Mouse (Mus musculus) kidney, postnatal 36 days (tissue): ENCODE measurements around the gene Chrne.

Source experiments
- DNase-seq, 2 experiments: peaks; one replicate each; pipeline ENCODE4 v3.0.0; 2021 to 2022; ENCODE audit warnings: mixed read lengths in 2 of 2

Gene Chrne

DNA sequence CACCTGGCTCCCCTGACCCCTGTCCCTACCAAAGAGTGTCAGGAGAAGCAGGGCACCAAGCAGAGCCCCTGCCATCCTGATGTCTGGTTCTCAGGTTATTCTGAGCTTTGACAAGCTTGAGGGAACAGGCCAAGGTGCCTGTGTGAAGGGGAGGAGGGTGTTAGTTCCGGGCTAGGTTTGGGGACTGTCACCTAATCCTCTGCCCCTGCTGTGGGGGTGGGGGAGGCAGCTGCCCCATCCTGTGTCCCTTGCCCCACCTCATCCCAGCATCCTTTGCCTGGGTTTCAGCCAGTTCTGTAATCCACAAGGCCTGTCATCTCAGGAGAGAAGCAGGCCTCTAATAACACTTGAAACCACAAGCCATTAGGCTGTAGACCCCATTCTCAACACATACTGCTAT is at the start of gene Chrne:
Chrne (minus strand) TSS at position 116 of the 400 bp plus-strand sequence.
- no peak for DNase-seq

DNA sequence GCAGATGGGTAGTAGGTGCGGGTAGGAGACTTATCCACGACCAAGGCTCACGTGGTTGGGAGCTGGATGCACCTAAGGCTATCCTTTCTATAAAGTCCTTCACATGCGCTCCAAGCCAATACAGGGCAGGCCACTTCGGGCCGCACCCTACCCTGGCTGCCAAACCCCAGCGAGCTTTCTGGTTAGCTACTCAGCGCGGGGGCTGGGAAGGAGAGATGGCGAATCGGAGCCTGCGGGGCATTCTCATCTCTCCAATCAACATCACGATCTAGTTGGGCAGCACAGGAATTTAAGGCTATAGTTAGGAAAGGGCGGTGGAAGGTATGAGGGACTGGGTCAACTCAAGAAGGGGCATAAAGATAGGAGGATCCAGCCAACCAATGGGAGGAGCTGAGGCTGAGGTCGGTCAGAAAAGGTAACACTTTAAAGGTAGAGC is 49.3 kb upstream of the Chrne start:
- peak in 1 of 2 experiments; percentile 82 for DNase-seq

DNA sequence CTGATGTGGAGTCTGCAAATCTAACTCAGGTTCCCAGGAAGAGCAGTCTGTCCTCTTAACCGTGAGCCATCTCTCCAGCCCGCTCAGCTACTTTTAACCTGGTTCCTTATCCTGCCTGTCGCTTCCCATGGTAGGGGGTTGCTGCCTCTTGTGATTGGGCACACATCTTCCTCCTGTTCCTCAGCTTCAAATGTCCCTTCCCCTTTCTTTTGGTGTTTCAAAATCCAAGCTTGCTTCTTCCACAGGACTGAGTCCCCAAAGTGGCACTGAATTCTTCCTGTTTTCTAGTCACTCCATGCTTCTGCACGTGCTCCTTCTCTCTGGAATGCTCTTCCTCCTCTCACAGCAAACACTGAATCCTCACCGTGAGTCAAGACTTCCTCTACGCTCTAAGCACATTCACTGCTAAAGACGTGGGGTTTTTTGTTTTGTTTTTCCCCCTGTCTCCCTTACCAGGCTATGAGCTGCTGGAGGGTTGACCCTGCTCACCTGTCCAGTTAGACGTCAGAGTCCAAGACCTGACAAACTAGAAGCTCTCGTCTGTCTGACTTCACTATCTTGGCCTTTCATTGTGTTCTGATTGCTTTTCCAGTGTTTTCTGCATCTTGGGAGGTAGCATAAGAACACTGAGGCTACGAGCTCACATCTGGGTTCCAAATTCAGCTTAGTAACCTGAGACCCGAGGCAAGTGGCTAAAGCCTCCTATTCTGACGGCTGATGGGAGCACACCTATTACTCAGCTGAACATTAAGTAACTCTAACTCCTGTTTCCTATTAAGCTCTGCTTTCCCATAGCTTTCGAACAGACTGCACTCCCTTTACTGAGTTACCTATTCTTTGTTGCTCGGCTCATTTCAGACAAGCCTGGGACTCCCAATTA is 48.5 kb upstream of the Chrne start:
- no peak for DNase-seq

DNA sequence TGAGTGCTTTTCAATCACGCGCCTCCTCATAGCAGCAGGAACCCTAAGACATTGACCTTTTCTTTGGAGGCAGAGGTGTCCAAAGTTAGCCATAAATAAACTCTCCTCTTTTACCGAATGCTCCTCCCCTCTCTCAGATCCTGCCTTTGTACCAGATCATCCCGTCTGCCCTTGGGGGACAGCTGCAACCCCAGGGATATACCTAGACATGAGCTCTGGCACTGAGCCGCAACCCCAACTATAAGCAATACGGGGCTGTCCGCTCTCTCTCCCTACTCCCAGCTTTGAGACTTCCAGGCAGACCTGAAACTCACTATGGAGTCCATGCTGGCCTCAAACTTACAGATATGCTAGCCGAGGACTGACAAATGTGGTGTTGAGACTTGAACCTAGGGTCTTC is 47.7 kb upstream of the Chrne start:
- no peak for DNase-seq

DNA sequence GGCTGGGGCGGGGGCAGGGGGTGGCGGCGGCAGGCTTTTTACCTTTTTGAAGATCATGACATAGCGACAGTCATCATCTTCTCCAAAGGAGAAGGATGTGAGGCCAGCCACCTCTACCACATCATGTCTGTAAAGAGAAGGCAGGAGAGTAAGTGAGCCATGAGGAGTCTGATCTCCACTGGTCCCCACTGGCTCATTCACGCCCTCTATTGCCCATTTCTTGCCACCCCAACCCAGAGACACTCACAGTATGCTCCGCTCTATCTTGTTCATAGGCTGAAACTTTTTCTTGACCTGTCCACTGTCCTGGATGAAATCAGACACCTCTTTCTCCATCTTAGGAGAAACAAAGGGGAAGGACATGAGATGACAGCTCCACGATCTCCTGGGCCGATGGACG is 45.7 kb upstream of the Chrne start:
- DNase-seq, result no peak

DNA sequence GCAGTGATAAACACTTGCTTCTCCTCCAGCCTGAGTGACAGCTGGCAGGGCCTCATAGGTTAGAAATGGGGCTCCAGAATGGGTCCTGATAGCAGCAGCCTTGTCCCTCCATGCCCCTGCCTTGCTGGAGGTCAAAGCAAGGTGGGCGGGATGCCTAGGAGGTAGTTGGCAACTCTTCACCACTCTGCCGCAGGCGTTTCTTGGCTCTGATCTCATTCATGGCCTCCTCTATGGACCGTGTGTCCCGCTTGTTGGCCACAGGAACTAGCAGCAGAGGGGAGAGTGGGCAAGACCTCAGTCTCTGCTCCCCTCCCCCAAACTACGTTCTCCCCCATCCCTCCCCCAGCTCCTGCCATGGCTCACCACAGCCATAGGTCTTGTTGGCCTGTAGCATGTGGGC is 44.9 kb upstream of the Chrne start:
- no peak for DNase-seq

DNA sequence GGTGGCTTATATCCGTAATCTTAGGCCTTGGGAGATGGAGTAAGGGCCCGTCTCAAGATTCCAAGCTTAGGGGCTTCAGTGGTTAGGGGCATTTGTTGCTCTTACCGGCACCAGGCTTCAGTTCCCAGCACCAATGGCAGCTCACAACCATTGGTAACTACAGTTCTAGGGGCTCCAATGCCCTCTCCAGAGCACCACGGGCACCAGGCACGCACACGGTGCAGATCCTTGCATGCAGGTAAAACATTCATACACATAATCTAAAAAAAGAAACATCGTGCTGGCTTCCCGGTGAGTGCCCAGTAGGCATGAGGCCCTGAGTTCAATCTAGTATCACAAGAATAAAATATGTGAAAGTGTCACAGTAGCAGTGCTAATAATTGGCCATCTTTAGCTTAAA is 44.1 kb upstream of the Chrne start:
- DNase-seq, result no peak

DNA sequence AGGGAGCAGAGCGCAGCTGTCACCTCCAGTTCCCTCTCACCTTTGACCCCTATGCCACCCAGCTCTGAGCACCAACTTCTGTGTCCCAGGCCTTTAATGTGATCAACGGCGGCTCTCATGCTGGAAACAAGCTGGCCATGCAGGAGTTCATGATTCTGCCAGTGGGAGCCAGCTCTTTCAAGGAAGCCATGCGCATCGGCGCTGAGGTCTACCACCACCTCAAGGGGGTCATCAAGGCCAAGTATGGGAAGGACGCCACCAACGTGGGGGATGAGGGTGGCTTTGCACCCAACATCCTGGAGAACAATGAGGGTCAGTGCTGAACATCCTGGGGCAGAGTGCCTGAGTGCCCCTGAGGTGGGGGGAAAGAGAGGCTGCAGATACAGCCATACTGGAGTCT is 41.6 kb upstream of the Chrne start:
- no peak for DNase-seq

DNA sequence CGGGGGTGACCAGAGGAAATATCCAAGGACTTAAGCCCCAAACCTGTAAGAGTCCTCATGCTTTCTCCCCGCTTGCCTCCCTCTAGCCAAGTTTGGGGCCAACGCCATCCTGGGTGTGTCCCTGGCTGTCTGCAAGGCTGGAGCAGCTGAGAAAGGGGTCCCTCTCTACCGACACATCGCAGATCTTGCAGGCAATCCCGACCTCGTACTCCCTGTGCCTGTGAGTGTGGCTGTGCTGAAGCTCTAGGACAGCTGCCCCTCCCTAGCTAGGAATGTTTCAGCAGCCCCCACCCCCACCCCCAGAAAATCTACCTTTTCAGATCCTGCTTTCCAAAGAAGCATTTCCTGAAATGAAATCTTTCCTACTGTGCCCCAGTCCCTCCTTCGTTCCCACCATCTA is 39.9 kb upstream of the Chrne start:
- DNase-seq, result no peak

DNA sequence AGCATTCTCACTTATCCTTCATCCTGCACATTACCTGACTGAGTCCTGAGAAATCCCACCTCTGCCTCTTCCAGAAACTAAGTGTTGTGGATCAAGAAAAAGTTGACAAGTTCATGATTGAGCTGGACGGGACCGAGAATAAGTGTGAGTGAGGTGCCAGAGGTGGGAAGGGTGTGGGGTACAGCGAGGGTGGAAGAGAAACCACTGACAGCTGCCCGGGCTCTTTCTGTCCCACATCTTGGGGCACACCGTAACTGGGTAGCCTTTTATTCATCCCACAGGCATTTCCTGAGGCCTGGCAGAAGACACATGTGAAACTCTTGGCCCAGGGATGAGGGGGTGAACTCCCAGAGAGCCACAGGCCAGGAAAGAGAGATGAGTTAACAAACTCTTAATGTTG is 39.5 kb upstream of the Chrne start:
- no peak for DNase-seq

DNA sequence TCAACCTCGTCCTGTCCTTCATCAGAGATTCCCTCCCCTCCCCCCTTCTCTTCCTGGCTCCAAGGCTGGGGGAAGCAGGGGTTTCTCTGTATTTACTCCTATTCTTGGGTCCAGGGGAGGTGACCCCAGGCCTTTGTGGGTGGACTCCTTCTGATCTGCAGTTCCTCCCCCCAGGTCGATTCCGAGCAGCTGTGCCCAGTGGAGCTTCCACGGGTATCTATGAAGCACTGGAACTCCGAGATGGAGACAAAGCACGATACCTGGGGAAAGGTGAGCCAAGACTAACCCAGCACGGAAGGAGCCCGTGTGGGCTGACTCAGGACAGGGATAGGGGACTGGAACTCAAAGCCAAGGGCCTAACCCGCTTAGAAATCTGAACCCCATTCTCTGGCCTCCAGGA is 39.0 kb upstream of the Chrne start:
- DNase-seq, result no peak

DNA sequence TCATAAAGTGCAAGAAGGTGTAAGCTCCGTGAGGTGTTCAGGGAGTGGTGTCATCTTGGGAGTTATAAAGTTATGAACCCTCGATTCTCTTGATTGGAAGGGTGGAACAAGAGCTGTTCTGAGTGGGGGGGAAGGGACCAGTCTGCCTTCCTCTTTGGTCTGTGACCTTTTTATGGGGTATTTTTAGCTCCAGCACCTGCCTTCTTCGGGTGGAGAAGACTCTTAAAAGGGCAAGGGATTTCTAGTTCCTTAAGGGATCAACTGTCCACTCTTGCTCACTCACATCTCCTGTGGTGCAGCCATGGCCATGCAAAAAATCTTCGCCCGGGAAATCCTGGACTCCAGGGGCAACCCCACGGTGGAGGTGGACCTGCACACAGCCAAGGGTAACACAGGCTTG is 38.6 kb upstream of the Chrne start:
- DNase-seq, result no peak

DNA sequence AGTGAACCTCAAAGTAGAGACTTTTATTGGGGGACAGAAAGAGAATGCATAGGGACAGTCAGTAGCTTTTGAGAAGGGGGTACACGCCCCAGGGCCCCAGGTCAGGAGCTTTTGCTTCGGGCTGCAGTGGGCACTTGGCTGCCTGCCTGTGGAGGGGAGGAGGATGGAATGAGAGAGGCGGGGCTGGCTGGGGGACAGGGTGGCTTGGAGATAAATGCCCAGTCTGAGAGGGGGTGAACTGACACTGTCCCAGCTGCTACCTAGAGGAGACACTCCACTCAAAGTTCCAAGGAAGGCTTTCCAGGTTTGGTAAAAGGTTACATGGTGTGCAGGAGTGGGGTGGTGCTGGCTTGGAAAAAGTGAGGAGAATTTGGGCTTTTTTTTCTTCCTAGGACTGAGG is 37.9 kb upstream of the Chrne start, which contains the start of gene Eno3:
Eno3 (plus strand) TSS at position 239 of the 400 bp plus-strand sequence.
- no peak for DNase-seq

DNA sequence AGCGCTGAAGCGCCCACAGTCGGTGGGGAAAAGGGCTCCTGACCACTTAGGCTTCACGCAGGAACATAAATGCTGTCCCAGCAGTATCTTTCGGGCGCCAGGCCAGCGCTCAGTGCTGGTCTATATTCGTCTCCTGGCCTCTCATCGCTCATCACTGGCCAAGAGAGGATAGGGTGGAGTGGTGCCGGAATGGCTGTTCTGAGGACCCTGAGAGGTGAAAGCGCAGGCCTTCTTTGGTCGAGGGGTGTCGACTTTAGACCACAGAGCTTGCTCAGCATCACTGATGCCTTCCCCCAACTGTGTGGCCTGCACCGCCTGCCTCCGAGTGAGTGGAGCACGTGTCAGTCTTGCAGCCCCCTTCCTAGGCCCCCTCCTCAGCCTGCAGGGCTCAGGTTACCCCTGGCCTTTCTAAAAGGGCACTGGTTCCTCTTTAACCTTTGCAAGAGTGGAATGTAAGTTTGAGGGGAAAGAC is 37.5 kb upstream of the Chrne start:
- DNase-seq, result peak; percentile 35 to 69

DNA sequence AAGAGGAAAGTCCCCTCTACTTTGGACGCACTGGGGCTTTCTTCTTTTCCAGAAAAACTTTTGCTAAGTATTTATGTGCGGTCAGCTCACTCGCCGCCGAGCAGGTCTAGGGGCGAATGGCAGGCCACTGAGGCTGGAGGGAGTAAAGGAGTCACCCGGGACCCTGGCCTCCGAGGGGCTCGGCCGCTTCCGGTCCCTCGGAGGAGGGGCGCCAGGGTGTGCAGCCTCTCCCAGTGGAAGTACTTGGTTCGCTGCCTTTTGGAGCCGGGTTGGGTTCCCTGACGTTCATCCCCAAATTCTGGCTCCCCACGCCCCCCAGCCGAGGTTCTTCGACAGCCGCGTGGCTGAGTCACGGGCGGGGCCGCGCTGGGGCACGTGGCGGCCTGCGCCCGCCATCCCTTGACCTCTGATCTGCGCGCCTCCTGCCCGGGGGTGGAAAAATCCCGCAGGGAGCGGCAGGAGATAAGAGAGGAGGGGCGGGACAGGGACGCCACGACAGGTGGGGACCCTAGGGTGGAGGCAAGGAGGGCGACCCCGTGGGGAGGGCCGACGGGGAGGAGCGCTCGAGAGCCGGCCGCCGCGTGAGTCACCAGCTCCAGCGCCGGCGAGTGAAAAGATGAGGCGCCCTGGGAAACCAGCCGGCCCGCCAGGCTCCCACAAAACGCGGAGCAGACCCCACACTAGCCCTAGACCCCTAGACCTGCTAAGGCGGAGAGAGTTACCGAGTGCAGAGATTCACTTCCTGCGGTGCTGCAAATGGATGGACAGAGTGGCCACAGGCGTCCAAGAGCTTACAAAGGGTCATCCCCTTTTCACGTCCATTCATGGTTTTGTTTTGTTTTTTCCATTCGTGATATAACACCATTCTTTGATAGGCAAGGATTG is 36.8 kb upstream of the Chrne start:
- peak; percentile 26 to 70 for DNase-seq

DNA sequence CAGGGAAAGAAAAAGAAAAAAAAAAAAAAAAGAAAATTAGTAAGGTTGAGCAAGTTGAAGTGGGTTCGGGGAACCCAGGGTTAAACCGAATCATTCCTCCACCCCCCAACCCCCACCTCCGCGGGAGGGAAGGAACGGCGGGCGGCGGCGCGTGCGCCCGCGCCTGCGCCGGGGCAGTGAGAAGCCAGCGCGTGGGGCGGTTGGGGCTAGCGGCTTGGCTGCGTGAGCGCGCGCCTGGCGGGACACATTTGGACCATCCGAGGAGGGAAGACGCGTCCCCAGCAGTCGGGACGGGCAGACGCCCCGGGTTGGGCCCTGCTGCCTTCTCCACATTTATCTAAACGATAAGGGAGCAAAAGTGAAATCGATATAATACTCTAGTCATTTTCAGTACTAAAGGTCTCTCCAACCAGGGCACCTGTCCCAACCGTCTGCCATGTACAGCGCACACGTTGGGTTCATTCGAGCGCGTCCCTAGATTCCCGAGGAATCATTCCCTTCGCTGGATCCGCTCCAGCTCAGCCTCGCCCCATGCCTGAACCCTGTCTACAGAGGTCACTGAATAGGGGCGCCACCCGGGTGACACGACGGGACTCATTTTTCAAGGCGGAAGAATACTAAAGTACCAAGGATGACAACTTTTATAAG is 36.0 kb upstream of the Chrne start:
- peak; percentile 81 to 91 for DNase-seq

DNA sequence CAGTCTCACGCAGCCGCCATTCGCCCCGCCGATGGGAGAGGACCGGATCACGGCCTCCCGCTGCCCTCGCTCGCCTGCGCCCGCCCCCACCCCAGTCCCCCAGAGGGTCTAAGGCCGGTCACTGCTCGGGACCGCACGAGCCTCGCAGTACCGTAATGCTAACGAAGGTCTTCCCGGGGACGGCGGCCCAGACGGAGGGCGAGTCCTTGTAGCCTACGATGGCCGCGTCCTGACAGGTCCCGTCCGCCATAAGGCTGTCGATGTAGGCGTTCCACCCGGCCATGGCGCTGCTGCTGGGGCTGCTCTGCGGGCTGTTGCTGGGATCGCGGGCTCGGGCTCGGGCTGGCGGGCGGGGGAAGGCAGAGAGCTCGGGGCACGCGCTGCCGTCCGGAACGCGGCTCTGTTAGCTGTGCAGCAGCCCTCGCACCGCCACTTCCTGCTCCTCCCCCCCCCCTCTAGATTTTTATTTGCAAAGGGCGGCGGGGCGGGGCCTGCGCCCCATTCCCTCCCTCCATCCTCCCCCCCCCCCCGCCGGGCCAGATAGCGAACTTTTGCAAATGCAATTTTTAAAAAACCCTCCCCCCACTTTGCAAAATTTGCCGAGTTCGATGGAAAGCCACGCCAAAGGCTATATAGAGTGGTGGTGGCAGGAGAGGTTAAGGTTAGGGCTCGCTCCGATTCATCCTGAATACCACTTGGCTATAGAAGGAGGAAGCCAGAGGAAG is 35.3 kb upstream of the Chrne start, which contains the start of gene Pfn1:
Pfn1 (minus strand) TSS at position 447 of the 725 bp plus-strand sequence.
- peak; percentile 79 to 89 for DNase-seq

DNA sequence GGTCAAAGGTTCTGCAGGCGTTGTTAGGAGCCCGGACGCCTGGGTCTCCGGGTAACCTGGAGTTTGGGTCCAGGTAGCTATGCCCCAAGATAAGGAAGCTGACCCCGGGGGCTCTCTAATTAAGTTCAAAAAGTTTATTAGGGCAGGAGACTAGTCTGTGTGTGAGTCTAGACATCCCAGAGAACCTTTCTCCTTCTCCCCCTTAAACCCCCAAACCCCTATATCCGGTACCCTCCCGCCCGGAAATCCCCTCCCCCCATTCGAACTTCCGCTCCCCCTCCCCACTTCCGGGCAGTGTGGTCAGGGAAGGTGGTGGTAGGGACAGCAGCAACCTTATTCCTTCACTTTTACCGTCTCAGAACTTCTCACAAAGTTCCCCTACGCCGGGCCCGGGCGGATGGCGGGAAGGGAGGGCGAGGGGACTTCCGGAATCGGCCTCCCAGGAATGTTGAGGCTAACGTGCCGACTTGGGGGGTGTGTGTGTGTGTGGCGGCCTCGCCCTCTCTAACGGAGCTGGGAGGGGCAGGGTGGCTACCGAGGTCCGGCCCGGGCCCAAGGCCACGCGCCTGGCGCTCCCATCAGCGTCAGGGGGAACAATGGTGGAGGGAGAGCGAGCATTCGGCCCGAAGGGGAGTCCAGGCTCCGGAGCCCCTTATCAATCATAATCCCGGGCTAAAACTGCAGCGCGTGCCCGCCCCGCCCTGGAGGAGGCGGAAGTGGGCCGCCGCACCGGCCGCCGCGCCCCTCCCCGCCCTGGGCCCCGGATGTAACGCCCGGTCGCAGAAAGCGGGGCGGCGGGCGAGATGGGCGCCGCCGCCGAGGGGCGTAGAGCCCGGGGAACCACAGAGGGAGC is 34.6 kb upstream of the Chrne start:
- peak; percentile 54 to 85 for DNase-seq

DNA sequence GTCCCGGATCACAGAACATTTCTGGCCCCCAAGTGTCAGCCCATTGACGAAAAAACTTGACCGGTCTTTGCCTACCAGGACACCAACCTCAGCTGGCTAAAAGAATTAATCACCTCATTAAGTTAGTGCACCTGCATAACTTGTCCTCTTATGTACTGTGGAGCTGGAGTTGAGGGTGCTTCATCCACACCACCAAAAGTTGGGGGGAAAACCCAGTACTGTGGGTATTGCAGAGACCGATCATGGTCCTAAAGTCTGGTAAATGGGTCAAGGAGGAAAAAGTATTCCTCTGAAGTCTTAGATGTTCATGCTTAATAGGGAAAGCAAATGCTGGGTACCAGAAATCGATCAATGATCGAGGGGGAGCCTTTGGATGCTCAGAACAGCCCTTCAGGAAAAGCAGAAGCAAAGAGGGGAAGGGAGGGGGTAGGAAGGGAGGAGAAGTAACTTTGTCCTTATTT is 33.9 kb upstream of the Chrne start:
- no peak for DNase-seq

DNA sequence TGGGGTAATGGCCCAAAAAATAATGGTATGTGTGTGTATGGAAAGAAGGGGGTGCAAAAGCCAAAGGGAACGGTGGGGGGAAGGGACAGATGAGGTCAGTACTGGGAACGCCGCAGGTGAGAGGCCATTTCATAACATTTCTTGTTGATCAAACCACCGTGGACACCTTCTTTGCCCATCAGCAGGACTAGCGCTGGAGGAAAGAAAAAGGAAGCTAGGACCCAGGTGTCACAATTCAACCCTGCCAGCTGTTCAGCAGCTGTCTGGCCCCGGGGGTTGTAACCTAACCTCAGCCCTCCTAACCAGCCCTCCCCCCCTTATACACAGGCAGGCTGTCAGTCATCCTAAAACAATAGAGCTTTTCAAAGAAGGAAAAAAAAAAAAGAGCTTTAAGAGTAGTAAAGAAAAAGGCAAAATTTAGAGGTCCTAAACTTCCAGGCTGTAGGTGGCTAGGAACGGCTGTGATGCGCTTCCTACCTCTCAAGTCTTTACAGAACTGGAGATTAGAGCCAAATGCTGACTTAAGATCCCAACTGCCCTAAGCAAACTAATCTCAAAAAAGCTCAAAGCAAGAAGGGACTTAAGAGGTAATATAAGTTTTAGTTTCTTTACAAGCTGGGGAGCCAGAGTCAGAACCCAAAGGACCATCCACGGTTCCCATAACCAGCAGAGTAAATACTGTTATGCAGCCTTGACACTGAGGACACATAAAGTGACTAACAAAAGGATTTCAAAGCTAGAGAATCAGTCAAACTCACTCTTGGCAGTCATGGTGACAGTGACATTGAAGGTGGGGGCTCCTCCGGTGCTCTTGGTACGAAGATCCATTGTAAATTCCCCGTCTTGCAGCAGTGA is 33.2 kb upstream of the Chrne start:
- peak in 1 of 2 experiments; percentile 21 for DNase-seq
